ENCODE assay signal across 11 mouse cellular contexts in genomic region chr11:113784656-113785396, GRCm38 (mm10). TPM values are rescaled to one million over a fixed set of nuclear protein-coding genes. Genes with fewer than 3 reads are reported as not detected.
A peak's percentile ranks its signal among the peaks of the same experiment; 100 is the strongest.
DNase-seq lines count a peak whose midpoint lies in the region; ATAC-seq and TF ChIP-seq lines count a peak whose summit lies in the region.
"Had no signal": no experiment of that assay in that cellular context is flagged by ENCODE, and none has a peak within 500 bp of the region (broad histone marks: within the 10 kb centered on the region; RNA-seq: fewer than 3 reads in every experiment).

No protein-coding gene starts in this region.

- no peak for TF ChIP-seq CTCF in layer of hippocampus, adult 2 months (conservative IDR thresholded peaks at IDR 0.05)

- H3K4me1 ChIP-seq in embryonic facial prominence, embryonic 15.5 days = peaks cover 44% of the 10 kb centered on the region
- H3K4me1 ChIP-seq in intestine, embryonic 15.5 days (replicated peaks) = peaks cover 56% of the 10 kb centered on the region
- peaks cover 57% of the 10 kb centered on the region for H3K4me1 ChIP-seq in neural tube, embryonic 12.5 days

- no peak overlapping the region for H3K9ac ChIP-seq in embryonic facial prominence, embryonic 15.5 days
- H3K9ac ChIP-seq in intestine, embryonic 15.5 days = no peak overlapping the region
- no peak overlapping the region for H3K9ac ChIP-seq in neural tube, embryonic 12.5 days

- no peaks in the 10 kb centered on the region for H3K36me3 ChIP-seq in embryonic facial prominence, embryonic 15.5 days
- H3K36me3 ChIP-seq in intestine, embryonic 15.5 days = no peaks in the 10 kb centered on the region
- 0 out of 2 replicates have a peak, but pooled peaks cover 2% of the 10 kb centered on the region for H3K36me3 ChIP-seq in neural tube, embryonic 12.5 days

- H3K9me3 ChIP-seq in embryonic facial prominence, embryonic 15.5 days (replicated peaks) = no peaks in the 10 kb centered on the region
- no peaks in the 10 kb centered on the region for H3K9me3 ChIP-seq in intestine, embryonic 15.5 days
- H3K9me3 ChIP-seq in neural tube, embryonic 12.5 days = no peaks in the 10 kb centered on the region
- H3K9me3 ChIP-seq: megakaryocyte, embryonic 14.5 days had no signal

- H3K4me3 ChIP-seq in layer of hippocampus, adult 2 months = no peak overlapping the region
- H3K4me3 ChIP-seq in embryonic facial prominence, embryonic 15.5 days (replicated peaks) = peak overlapping the region; percentile 33; the same call in 1 of the 2 replicates
- H3K4me3 ChIP-seq in intestine, embryonic 15.5 days (replicated peaks) = no peak overlapping the region
- H3K4me3 ChIP-seq in neural tube, embryonic 12.5 days = no peak overlapping the region
- H3K4me3 ChIP-seq: megakaryocyte, embryonic 14.5 days had no signal

- no peak for ATAC-seq in embryonic facial prominence, embryonic 15.5 days (ENCODE audit: insufficient number of reproducible peaks, low FRiP score, low TSS enrichment, low read depth)
- 0 out of 2 replicates have a peak, but pooled peaks have one; percentile 16 for ATAC-seq in intestine, embryonic 15.5 days
- ATAC-seq in neural tube, embryonic 12.5 days (ENCODE audit: low FRiP score, low read depth) = peak; percentile 16

- peak overlapping the region; percentile 57 for H3K4me2 ChIP-seq in embryonic facial prominence, embryonic 15.5 days (replicated peaks)
- H3K4me2 ChIP-seq in intestine, embryonic 15.5 days (replicated peaks) = peak overlapping the region; percentile 58
- peak overlapping the region; percentile 59 for H3K4me2 ChIP-seq in neural tube, embryonic 12.5 days (replicated peaks)

- no peak for DNase-seq in layer of hippocampus, adult 2 months (ENCODE audit: low spot score in 2 of 2)
- no peak for DNase-seq in layer of hippocampus, adult 8-10 months (ENCODE audit: low spot score in 2 of 2)
- DNase-seq in ovary, postnatal 36 days (ENCODE audit: low spot score) = no peak
- no peak for DNase-seq in kidney, postnatal 36 days
- DNase-seq in spleen, postnatal 10 days (ENCODE audit: low spot score in 2 of 2) = no peak
- DNase-seq: cerebellum, postnatal 36 days; kidney, adult 9 months had no signal

- H3K27me3 ChIP-seq in embryonic facial prominence, embryonic 15.5 days = no peaks in the 10 kb centered on the region
- H3K27me3 ChIP-seq in intestine, embryonic 15.5 days (replicated peaks) = no peaks in the 10 kb centered on the region
- H3K27me3 ChIP-seq in neural tube, embryonic 12.5 days (replicated peaks) = no peaks in the 10 kb centered on the region

- WGBS in embryonic facial prominence, embryonic 15.5 days = 44% methylated on average over 2 of the region's 2 CpGs
- WGBS in intestine, embryonic 15.5 days = 46% methylated on average over 2 of the region's 2 CpGs
- 10% methylated on average over 2 of the region's 2 CpGs for WGBS in neural tube, embryonic 12.5 days

- H3K27ac ChIP-seq in layer of hippocampus, adult 2 months = peak overlapping the region; percentile 92
- peak overlapping the region; percentile 90 for H3K27ac ChIP-seq in embryonic facial prominence, embryonic 15.5 days (replicated peaks)
- peak overlapping the region; percentile 96 for H3K27ac ChIP-seq in intestine, embryonic 15.5 days
- peak overlapping the region; percentile 97 for H3K27ac ChIP-seq in neural tube, embryonic 12.5 days

RNA-seq across cellular contexts. Expression of gene Cdc42ep4, which starts 33.1 kb away (rescaled TPM):
- 10 to 100 TPM; 30.5 to 35.2 TPM for total RNA-seq in layer of hippocampus, adult 2 months (2021)
- 10 to 100 TPM; 32.4 to 41.1 (median 37.3) TPM for total RNA-seq in layer of hippocampus, adult 8-10 months (2022)
- 82.2 and 86.2 TPM in 2 replicates for polyA plus RNA-seq in embryonic facial prominence, embryonic 15.5 days (2015; fragmentation: Nextera tagmentation; extraction: Ambion mirVana)
- 54.4 and 57.8 TPM in 2 replicates for polyA plus RNA-seq in intestine, embryonic 15.5 days (2015; fragmentation: Nextera tagmentation; extraction: Ambion mirVana)
- 95.8 TPM in 2 replicates for polyA plus RNA-seq in neural tube, embryonic 12.5 days (2016; fragmentation: Nextera tagmentation; extraction: Ambion mirVana)
